Mouse (Mus musculus) layer of hippocampus, adult 9-11 months (tissue): ENCODE results near the gene Rhbdf2.

ENCODE experiments used
- DNase-seq: peaks from one replicate; pipeline ENCODE4 v3.0.0; 2022

The Rhbdf2 gene

DNA sequence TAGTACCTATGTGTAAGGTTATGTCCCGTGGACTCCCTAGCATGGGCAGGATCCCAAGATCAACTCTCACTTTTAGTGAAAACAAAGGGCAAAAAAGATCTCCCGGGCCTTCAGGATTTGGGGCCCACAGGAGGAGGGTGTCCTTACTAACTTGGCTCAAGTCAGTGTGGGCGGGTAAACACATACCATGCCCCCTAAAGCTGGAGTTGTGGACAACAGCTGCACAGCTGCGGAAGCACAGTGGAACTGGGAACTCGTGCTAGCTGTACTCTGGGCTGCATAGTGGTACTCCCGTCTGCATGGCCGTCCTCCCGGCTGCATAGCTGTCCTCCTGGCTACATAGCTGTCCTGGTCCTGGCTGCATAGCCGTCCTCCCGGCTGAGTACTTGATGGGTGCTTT lies 31.4 kb upstream of the Rhbdf2 start:
- DNase-seq, result no peak

DNA sequence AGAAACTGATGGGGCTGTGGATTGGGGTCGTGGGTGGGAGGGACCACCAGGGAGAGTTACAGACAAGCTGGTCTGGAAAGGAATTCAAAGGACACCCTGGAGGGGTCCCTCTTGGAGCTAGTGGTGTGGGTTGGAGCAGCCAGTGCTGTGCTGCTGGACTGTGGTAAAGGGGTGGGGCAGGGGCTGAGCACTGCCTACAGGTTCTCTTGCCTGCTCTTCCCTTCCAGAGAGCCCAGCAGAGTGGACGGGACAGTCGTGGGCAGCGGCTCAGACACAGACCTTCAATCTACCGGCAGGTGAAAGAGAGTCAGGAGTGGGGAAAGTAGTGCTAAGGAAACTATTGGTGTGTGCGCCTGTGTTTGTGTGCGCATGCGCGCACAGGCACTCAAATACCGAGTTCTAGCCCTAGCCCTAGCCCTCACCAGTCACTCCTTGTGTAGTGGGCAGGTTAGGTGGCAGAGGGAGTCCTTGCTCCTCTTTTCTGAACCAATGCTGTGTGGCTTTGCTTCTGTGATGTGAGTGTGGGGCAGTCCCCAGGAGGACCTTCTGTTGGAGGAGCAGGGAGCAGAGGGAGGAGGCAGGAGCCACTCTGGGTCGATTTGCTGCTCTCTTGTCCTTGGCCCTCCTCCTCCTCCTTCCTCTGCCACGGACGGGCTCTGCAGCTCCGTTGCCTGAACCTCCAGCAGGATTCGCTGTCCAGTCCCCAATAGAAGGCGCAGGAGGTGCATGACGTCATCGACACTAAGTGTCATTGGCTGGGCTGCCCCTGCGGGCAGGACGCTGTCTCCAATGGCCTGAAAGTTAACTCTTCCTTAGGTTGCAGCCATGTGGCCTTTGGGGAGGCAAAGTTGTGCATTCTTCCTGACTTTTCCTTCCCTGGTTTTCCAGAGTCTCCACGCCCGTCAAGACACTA lies 30.7 kb upstream of the Rhbdf2 start:
- peak; percentile 95 for DNase-seq

DNA sequence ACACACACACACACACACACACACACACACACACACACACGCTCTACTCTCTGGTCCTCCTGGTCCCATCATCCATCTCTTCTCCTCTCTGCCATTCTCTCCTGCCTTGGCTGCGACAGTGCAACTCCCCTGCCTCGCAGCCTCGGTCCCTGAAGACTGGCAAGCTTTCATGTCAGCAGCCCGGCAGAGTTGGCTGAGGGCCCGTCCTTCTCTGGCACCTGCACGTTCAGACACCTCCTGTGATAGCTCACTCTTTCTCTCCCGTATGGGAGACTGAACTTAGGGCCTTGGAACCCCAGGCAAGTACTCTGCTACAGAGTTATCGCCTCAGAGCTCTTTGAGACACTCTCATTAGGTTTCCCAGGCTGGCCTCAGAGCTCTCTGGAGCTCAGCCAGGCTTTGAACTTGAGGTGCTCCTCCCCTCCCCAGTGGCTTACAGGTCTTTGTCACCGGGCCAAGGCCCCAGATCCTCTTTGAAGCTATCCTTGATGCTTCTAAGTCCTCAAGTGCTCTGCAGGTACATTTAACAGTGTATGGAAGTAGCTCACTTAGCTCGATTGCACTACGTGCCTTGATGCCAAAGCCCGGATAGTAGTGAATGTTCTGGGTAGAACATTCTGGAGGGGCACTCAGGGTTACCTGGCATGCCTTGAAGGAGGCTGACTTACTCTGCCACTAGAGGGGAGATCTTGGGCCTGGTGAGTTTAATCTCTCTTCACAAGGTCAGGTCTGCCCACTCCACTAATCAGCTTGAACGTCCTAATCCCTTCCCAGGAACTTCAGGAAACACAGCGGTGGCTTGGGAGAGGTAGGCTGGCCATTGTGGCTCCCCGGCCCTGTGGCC lies 29.8 kb upstream of the Rhbdf2 start:
- no peak for DNase-seq

GRCm38 (mm10) chr11:116654255-116654821 lies 27.5 kb upstream of the Rhbdf2 start, which contains the start of gene Cygb:
Gene Cygb, minus strand, starts transcription at chr11:116654313.
- no peak for DNase-seq

- no peak for DNase-seq
Observed at GRCm38 (mm10) chr11:116653709-116654221, 26.9 kb upstream of the Rhbdf2 start.

GRCm38 (mm10) chr11:116653234-116653633 lies 26.4 kb upstream of the Rhbdf2 start, which contains the start of gene Prcd:
Gene Prcd, plus strand, starts transcription at chr11:116653534.
- no peak for DNase-seq

- no peak for DNase-seq
Observed at GRCm38 (mm10) chr11:116652330-116653098, 25.7 kb upstream of the Rhbdf2 start.

GRCm38 (mm10) chr11:116651339-116651738 lies 24.5 kb upstream of the Rhbdf2 start:
- no peak for DNase-seq

- no peak for DNase-seq
Observed at GRCm38 (mm10) chr11:116650811-116651210, 24.0 kb upstream of the Rhbdf2 start.

DNA sequence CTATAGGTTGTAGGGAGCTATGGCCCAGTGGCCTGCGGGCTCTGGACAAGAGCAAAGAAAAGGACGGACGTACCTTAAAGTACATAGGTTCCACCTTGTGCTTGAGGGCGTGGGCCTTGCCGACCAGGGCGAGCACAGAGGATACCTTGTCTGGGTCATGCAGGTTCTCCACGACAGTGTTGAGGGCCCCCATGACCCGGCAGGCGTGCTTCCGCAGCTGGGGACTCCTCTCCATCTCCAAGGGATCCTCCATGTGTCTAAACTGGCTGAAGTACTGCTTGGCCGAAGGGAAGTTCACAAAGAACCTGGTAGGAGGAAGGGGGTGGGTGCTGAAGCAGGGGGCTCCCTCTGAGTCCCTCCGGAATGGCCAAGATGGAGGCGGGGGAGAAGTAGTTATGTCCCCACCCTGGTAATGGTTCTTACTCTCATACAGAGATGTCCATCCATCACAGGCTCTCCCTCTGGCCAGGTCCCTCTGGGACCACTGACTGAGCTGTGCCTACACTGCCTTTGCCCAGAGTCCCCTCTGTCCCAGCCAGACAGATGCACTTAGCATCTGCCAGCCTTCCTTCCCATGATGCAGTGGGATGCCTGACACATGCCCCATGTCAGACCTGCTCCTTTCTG lies 23.0 kb upstream of the Rhbdf2 start:
- no peak for DNase-seq

- no peak for DNase-seq
Observed at GRCm38 (mm10) chr11:116648976-116649375, 22.2 kb upstream of the Rhbdf2 start.

DNA sequence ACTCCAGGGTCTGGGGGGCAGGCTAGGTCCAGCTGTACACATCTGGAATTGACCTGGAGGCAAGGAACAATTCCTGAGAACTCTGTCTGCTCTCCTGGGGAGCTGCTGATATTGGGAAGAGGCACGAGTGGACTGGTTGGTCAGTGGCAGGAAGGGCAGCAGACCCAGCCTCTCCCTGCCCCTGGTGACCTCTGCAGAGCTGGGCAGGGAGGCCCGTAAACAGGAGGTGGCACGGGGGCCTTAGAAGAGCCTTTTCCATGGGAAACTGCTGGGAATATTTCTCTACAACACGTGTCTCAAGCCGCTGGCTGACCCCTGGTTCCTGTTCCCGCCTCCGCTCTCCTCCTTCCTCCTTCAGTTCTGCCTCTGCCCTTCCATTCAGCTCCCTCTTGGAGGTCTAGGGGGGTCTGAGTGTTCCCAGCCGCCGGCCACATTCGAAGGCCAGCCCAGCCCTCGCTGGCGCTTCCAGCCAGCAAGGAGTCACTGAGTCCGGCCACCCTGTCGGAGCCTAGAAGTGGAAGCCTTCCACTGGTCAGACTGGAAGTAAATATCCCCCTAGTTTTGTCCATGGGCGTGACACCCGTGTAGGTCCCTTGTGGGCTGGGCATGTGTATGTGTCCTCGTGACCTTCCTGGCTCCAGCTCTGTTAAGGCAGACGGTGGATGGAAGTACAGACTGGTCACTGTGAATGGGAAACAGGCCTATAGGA lies 21.5 kb upstream of the Rhbdf2 start:
- DNase-seq, result no peak

DNA sequence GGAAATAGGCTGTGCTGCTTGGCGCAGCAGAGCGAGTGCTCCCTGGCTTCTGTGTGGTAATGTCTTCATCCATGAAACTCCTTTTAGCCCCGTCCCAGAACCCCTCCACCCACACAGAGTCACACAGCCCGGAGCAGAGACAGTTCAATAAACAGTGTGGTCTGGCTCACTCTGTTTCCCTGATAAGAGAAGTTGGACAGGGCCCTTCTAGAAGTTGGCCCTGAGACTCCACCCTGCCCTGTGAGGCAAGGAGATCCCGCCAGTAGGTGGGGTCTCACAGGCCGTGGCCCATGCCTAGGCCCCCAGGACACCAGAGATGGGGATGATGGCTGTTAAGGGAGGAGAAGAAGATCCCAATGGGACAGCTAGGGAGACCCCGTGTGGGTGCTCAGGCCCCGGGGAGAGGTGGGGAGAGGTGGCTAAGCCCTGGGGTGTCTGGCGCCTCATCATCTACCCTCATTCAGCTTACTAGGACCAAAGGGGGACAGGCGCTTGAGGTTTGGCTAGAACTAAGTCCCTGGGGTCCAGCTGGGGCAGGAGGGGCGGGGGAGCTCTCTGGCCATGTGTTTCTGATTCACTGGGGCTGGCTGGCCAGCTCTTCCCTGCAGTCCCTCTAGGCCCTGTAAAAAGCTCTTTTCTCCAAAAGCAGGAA lies 20.6 kb upstream of the Rhbdf2 start:
- DNase-seq, result no peak

DNA sequence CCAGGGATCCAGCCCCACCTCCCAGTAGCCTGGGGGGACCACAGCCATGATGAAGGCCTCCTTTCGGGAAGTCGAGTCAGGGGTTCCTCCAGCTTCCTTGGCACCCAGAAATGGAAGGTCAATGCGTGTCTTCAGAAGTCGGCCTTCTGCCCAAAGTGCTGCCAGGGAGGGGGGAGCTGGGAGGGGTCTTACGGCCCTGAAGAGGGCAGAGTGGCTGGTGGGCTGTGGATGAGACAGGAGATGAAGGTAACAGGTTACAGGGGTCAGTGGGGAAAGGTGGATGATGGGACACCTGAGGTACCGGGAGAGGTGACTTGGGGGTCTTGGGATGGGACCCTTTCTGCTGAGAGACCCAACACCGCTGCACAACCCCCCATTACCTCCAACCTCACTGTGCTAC lies 20.0 kb upstream of the Rhbdf2 start:
- no peak for DNase-seq

DNA sequence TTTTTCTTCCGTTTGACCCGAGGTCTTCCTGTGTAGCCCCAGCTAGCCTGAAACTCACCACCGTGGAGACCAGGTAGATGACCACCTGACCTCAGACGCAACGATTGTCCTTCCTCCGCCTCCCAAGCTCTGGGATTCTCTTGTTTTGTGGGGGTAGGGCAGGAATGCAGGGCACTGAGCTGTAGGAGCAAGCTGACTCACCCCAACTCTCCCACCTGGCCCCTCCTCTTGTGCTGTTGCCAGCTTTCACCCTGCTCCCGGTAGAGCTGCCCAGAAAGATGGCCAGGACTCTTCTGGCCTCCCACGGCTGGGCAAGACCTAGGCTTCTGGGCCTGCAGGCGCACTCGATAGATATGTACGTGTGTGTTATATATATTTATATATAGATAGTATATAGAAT lies 19.3 kb upstream of the Rhbdf2 start:
- no peak for DNase-seq

DNA sequence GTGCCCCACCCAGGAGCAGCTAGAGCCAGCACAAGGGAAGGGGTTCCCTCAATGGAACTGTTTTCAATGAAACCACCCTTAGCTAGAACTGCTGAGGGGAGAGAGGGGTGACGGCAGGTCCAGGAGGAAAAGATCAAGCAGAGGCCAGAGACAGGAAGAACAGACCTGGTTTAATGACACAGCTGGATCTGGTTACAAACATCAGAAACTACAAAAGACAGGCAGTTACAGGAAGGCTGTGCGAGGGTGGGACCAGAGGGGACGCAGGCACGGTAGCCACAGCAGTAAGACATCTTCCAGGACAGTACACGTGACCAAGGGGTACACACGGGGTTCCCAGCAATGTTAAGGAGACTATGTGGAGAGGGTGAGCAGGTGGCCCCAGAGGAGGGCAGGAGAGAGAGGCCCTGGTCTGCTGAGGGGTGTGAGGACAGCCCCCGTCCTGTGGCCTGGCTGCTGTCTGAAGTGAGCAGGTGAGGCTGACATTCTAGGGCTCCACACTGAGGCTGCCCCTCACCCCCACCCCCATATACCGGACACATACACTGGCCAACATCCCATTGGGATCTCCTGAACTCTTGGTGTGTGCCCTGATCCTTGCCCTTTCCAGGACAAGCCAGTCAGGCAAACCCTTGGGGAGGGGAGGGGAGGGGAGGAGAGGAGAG lies 18.8 kb upstream of the Rhbdf2 start:
- DNase-seq, result no peak

GRCm38 (mm10) chr11:116644225-116645112 lies 17.6 kb upstream of the Rhbdf2 start:
- DNase-seq, result no peak

DNA sequence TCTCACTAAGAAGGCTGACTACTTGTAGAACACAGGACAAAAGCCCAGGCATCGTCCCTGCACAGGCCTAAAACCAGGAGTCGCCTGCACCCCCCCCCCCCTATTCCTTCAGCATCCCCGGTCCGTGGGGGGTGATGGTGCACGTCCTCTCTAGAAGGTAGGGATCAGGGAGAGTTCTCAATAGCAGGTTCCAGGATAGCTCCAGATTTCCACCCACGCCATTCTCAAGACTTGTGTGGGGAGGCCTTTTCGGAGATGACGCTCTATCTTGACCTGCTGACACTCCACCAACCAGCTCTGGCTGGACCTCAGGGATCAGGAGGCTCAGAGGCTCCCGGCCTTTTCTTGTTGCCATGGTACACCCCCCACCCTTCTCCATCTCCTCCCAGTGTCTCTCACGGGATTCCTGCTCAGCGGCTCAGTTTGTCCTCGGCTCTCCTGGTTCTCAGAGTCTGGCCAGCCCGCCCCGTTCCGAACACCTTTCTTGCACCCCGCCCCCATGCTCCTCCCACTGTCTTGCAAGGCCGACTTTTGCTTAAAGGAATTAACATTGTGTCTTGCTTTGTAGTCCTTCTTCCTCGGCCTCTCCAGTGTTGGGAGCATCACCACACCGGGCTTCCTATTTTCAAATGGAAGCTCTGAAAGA lies 16.9 kb upstream of the Rhbdf2 start:
- DNase-seq, result no peak
